Mouse (Mus musculus) heart, adult 8-10 months (tissue): ENCODE measurements around the gene Snrpc. TPM values are rescaled to one million over a fixed set of nuclear protein-coding genes. Genes with fewer than 3 reads are reported as not detected.

Source experiments
- DNase-seq: peaks from one replicate; pipeline ENCODE4 v3.0.0; 2022; ENCODE audit warnings: low spot score
- total RNA-seq, 4 experiments: library from RNA; stranded (reverse); gene quantifications; 2 replicates each; pipeline ENCODE4 v1.2.4; 2022

The Snrpc gene
- total RNA-seq, 4 experiments from 2014 or later: 39.9 to 48.3 (median 47.0) TPM

DNA sequence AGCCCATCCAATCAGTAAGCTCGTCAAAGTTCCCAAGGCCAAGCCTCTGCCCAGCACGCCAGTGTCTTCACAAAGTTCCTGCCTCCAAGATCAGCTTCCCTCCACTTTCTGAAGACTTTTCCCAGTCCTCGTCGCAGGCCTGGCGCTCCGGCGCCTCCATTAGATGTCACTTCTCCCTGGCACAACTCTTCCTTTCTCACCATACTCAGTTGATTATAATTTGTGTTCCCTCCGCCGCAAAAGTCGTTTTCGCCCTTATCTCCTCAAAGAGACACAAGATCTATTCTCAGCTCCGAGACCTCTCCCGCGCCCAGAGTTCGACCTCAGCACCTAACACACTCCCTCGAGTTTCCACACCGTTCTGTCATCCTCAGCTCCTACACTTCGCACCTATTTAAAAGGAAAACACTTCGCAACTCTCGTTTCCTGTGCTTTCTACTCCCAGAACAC lies 18.4 kb upstream of the Snrpc start:
- no peak for DNase-seq

- DNase-seq: no peak
Measured at GRCm38 (mm10) chr17:27819971-27820567, 17.9 kb upstream of the Snrpc start.

DNA sequence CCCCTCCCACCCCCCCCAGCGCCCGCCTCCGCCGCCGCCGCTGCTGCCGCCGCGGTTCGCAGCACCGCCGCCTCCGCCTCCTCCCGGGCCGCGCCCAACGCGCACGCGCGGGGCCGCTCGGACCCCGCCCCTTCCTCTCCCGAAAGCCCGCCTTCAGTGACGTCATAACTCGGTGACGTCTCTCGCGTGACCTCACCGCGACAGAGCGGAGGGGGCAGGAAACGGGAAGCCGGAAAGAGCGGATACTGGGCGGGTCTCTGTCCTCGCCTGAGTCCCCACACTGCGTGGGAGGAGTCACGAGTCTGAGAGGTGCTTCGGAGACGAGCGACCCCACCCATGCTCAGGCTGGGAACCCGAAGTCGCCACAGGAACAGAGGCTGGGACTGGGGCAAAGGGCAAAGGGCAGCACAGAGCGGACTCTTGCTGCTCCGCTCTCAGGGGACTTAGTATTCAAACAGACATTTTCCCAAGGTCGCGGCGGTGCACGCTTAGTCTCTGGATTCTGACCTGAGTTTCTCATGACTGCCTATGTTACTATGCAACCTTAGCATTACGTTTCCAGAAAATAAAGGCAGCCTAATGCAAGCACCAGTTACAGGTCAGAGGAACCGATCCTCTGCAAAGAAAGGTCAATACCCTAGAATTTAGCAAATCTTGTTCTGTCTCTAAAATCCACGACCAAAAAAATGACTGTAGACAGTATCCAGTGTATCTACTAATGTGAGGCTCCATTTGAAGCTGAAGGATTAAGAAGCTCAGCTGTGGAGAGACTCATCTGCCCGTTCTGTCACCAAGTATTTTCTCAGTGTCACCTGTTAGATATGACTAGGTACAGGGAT lies 17.2 kb upstream of the Snrpc start, which contains the start of gene D17Wsu92e:
Gene D17Wsu92e, minus strand, starts transcription at position 81 of the 839 bp plus-strand sequence.
- peak; percentile 98 for DNase-seq

DNA sequence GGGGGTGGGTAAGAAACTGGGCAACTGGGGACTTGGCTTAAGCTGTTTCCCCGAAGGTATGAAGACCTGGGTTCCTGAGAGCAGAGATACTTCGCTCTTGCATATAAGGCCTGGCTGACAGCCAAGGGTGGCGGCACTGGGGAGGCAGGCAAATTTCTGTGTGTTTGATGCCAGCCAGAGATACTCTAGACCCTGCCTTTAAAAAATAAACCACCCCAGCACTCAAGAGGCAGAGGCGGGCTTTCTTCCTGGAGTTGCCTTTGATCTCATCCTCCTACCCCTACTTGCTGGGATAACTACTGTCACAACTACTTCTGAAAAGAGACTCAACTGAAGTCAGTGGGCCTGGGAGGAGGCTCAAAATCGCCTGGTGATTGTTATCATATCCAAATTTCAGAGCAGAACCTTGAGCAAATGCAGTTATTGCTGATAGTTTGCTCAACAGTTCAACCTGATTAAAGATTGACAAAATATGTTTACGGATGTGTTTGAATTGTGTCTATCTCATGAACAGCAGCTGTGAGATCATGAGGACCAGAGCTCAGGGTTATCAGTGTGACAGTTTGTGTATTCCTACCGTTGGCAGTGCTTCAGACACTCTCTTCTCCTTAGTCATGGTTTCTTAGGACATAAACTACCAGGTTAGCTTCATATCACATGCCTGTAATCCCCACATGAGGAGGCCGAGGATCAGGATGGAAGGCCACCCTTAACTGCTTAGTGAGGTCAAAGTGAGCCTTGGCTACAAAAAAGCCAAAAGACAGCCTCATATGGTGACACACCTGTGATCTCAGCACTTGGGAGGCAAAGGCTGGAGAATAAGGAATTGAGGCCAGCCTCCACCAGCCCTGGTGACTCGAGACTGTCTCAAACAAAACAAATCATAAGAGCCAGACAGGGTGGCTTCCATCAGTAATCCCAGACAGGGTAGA lies 16.3 kb upstream of the Snrpc start:
- no peak for DNase-seq

GRCm38 (mm10) chr17:27823142-27823905 lies 14.6 kb upstream of the Snrpc start:
- DNase-seq: no peak

DNA sequence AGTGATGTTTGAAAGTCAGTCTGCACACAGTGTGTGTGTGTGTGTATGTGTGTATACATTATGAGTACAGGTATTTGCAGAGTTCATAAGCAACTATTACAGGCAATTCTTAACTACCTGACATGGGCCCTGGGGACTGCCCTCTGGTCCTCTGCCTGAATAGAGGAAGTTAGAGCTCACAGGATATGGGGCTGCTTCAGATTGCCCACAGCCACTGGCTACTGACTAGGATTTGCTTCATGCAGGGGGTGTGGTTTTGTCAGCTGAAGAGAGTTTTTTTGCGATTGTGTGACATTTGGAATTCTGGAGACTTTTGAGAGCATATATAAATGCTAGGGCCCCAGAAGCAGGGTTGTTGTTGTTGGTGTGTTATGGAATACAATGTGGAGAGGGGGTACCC lies 13.0 kb upstream of the Snrpc start:
- no peak for DNase-seq

DNA sequence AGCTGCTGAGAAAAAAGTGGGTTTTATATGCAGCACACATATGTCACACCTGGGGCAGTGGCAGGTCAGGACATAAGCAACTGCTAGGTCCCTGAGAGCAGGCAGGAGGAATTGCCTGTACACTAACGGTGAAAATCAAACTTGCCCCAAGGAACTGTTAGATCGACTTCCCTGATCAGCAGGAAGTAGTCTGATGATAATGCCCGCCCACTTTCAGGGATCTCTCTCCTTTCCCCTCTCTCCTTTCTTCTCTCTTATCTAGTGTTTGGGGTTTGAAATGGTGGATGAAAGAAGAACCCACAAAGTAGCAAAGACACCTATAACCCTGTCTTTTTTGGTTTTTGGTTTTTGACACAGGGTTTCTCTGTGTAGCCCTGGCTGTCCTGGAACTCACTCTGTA lies 12.4 kb upstream of the Snrpc start:
- DNase-seq: no peak

GRCm38 (mm10) chr17:27825984-27826905 lies 11.7 kb upstream of the Snrpc start:
- peak; percentile 61 for DNase-seq

GRCm38 (mm10) chr17:27826908-27827383 lies 11.0 kb upstream of the Snrpc start:
- peak; percentile 40 for DNase-seq

- no peak for DNase-seq
Measured at GRCm38 (mm10) chr17:27827511-27827910, 10.4 kb upstream of the Snrpc start.

GRCm38 (mm10) chr17:27830411-27830810 lies 7.5 kb upstream of the Snrpc start:
- DNase-seq: no peak

DNA sequence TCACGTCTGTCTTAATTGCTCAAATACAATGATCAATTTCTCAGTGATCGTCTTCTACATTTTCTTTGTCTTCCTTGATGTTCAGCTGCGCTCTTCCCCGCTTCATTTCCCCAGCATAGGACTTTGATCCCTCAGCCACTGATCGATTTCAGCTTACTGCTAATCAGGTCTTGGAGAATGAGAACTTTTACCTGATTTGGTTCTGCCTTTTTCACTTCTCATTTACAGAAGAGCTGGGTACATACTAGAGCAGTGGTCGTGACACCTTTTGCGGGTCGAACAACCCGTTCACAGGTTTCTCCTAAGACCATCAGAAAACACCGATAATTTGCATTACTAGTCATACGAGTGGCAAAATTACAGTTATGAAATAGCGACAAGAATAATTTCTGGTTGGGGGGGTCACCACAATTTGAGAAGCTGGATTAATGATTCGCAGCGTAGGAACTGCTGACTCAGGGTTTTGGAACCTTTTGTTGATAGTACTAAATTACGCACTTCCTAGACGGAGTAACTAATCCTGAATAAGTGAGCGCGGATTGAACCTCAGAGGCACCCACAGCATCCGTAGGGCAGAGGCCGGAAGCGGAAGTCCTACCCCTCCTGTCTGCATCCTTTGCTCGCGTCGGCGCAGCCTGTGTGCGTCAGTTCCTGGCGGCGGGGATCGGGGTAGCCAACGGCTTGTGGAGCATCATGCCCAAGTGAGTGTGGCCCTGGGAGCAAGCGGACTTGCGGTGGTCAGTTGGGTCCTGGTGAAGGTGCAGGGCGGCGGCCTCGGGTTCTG lies 1.7 kb downstream of the Snrpc start:
- peak; percentile 99 for DNase-seq

DNA sequence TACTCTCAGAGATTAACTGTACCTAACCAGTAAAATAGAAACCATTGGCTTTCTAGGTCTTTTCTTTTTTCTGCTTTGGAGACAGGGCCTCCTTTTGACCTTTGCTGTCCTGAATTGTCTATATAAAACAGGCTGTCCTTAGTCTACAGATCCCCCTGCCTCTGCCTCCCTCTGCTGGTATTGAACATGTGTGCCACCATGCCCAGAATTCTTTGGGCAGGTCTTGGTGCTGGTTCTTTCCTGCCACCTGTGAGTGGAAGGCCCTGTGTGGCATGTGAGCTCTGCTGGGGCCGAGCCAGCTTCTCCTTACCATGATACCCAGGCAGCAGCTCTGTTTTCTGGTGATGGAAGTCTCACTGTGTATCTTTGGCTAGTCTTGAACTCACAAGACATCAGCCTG lies 10.4 kb downstream of the Snrpc start:
- DNase-seq: no peak

- no peak for DNase-seq
Measured at GRCm38 (mm10) chr17:27851076-27851475, 13.1 kb downstream of the Snrpc start.

GRCm38 (mm10) chr17:27856265-27856797 lies 18.4 kb downstream of the Snrpc start, which contains the start of gene Uhrf1bp1:
Gene Uhrf1bp1, plus strand, starts transcription at chr17:27856441.
- DNase-seq: peak; percentile 56

- peak; percentile 34 for DNase-seq
Measured at GRCm38 (mm10) chr17:27856798-27857648, 19.1 kb downstream of the Snrpc start.

GRCm38 (mm10) chr17:27857649-27858475 lies 19.9 kb downstream of the Snrpc start:
- DNase-seq: no peak
